Mouse (Mus musculus) liver, adult (tissue): ENCODE data around the gene Micu1.

ENCODE experiments used
- GATA4 ChIP-seq: IDR thresholded peaks from 2 replicates; pipeline ENCODE4 v1.6.1; 2014; ENCODE audit warnings: mild to moderate bottlenecking, low read length; ENCODE audit not compliant: insufficient replicate concordance

Gene Micu1

GRCm38 (mm10) chr10:59754901-59755300 lies 52.6 kb downstream of the Micu1 start:
- TF ChIP-seq GATA4: no peak

DNA sequence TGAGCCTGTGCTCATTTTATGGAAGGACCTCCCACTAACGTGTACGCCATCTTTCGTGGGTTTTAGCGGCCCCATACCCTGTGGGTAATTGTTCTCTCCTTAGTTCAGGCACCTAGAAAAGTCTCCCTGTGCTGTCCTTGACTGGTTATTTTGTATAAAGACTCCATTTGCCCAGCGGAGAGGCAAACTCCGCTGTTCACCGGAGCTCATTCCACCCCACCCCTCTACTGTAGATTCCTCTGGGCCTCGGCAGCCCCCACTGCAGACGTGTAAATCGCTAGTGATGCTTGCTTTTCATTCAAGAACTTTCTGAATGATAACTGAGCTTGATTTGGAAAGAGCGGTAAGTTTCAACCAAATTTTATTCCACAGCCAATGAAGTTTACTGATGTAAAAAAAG lies 53.4 kb downstream of the Micu1 start:
- no peak for TF ChIP-seq GATA4

- no peak for TF ChIP-seq GATA4
Observed at GRCm38 (mm10) chr10:59756090-59756489, 53.8 kb downstream of the Micu1 start.

GRCm38 (mm10) chr10:59756570-59756969 lies 54.3 kb downstream of the Micu1 start:
- TF ChIP-seq GATA4: no peak

DNA sequence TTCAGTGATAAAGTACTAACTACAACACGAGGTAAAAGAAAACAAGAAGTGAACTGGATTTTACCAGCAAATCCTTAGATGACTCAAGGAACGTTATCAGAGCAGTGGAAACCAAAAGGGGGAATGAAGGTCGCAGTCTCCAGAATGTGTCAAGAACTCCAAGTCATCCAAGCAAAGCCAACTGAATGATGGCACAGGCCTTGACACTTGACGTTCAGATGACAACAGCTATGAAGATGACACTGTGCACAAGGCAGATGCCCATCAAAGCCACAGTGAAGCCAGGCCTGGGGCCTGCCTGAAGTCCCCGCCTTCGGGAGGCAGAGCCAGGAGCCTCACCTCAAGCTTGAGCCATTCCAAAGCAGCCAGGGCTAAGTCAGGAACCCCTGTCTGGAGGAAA lies 62.5 kb downstream of the Micu1 start:
- TF ChIP-seq GATA4: no peak

GRCm38 (mm10) chr10:59768369-59769079 lies 66.2 kb downstream of the Micu1 start:
- TF ChIP-seq GATA4: no peak

DNA sequence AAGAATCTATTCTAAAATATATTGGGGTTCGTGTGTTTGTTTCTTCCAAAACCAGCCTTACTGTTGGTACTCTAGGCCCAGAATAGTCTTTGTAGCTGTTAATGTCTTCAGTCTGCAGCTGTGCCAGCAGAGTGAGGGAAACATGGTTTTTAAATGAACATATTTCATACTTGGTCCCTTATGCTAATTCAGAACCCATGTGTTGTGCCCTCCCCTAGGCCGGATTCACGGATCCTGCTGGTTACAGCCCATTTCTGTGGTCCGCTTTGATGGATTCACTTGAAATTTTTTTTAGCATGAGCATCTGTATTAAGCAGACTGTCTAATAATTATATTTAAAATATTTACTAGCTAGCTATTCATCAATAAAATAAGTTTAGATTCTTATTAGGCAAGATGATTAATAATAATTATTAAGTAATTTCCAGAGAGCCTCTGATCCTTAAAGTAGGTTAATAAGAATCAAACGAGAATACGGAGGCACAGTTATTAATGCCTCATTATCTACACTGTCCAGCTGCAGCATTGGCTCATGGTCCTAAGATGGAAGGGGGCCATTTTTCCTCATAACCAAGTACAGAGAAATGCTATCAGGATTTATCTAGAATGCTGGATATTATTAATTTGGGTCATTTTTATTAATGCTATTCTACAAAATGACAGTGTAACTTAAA lies 69.2 kb downstream of the Micu1 start:
- TF ChIP-seq GATA4: no peak

- TF ChIP-seq GATA4: no peak
Observed at GRCm38 (mm10) chr10:59772049-59772397, 69.7 kb downstream of the Micu1 start.

DNA sequence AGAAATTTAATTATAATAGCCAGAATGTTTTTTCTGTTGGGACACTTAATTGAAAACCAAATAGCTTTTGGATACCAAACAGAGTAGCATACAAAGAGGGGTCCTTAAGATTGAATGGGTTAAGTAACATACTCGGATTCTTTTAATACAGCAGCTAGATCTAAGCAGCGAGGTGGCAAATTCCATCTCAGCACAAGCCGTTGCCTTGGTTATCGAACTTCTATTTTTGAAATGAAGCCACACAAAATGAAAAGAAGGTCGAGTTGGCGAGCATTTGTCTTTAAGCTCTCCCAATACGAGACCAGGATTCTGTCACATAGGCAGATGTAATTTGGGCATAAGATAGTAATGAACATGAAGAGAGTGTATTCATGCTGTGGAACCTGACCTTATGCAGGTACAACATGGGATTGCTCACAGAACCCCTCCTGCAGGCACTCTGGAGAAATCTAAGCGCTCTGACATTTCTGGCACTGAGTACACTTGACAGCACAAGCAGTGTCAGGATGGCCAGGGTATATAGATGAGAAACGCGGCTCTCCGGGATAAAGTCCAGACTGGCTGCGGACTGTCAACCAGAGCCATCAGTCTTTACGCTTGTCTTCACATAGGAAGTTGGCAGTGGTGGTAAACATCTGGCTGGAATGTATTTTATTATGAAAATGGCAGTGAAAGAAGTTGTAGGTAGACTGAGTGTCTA lies 71.3 kb downstream of the Micu1 start:
- no peak for TF ChIP-seq GATA4

DNA sequence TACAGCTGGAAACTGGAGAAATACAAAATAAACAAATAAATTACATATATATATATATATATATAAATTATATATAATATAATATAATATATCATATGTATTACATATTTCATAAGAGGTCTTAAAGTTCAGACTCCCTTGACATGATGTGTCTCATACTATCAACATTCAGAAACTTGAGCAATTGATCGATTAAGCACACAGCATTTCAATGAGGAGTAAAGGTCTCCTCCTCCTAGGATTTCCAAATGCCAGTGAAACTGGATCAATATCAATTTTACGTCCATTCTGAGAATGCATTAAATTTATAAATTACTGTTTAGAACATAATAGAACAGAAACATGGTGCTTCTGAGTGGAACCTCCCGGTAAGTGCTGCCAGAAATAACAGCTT lies 71.9 kb downstream of the Micu1 start:
- no peak for TF ChIP-seq GATA4

GRCm38 (mm10) chr10:59777246-59777645 lies 75.0 kb downstream of the Micu1 start:
- TF ChIP-seq GATA4: no peak

- no peak for TF ChIP-seq GATA4
Observed at GRCm38 (mm10) chr10:59778137-59778710, 75.9 kb downstream of the Micu1 start.

DNA sequence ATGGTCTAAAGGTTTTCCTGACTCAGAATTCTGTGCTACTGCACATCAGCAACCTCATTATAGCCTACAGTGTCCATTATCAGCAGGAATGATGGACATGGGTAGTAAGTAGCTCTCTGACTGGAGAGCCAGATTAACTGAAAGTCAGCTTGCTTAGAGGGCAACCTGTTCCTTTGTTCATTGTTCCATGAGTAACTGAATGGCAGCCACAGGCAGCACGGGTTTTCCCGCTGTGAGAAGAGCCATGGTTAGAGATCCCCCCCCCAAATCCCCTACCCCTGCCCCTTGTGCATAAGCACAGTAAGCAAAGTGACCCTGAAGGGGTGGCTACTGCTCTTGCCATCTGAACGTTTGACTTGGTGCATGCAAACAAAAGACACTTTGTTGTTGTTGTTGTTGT lies 78.4 kb downstream of the Micu1 start:
- no peak for TF ChIP-seq GATA4

- no peak for TF ChIP-seq GATA4
Observed at GRCm38 (mm10) chr10:59781205-59781931, 79.1 kb downstream of the Micu1 start.

GRCm38 (mm10) chr10:59784731-59785685 lies 82.7 kb downstream of the Micu1 start:
- no peak for TF ChIP-seq GATA4

DNA sequence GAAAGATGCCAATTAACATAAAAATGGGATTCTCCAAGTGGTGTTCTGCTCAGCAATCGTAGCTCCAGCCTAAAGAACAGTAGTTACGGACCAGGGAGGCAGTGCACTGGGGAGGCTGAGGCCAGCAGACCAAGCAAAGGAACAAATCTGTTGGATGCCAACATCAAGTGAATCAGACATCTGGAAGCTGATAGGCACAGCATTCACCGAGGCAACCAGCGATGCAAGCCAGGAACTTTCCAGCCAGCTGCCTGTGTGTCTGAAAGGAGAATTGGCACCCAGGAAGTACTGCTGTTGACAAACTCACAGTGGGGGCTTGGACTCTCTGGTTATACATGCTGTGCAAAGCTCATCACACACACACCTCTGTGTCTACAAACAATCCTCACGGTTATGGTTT lies 84.0 kb downstream of the Micu1 start:
- no peak for TF ChIP-seq GATA4
